Mouse (Mus musculus) brain, adult 2 months (tissue): ENCODE results near the gene 1700001O22Rik.

Source experiments
- DNase-seq: peaks from one replicate; pipeline ENCODE4 v3.0.0; 2011; ENCODE audit warnings: low read depth, low spot score

1700001O22Rik gene

GRCm38 (mm10) chr2:30803604-30804003 lies at the start of gene 1700001O22Rik:
1700001O22Rik (minus strand) TSS chr2:30803661.
- DNase-seq = no peak

GRCm38 (mm10) chr2:30852771-30853313 lies 49.4 kb upstream of the 1700001O22Rik start:
- no peak for DNase-seq

GRCm38 (mm10) chr2:30850581-30850980 lies 47.1 kb upstream of the 1700001O22Rik start:
- no peak for DNase-seq

- DNase-seq = no peak
Measured at GRCm38 (mm10) chr2:30848184-30848583, 44.7 kb upstream of the 1700001O22Rik start.

- DNase-seq = no peak
Measured at GRCm38 (mm10) chr2:30846723-30847122, 43.3 kb upstream of the 1700001O22Rik start.

GRCm38 (mm10) chr2:30846236-30846635 lies 42.8 kb upstream of the 1700001O22Rik start:
- no peak for DNase-seq

GRCm38 (mm10) chr2:30845152-30846070 lies 42.0 kb upstream of the 1700001O22Rik start:
- DNase-seq = no peak

- peak; percentile 34 for DNase-seq
Measured at GRCm38 (mm10) chr2:30842615-30843014, 39.2 kb upstream of the 1700001O22Rik start.

- peak; percentile 44 for DNase-seq
Measured at GRCm38 (mm10) chr2:30836238-30836990, 33.0 kb upstream of the 1700001O22Rik start.

GRCm38 (mm10) chr2:30834373-30835022 lies 31.0 kb upstream of the 1700001O22Rik start, which contains the start of gene Prrx2:
Prrx2 (plus strand) TSS chr2:30834972.
- no peak for DNase-seq

GRCm38 (mm10) chr2:30833644-30834043 lies 30.2 kb upstream of the 1700001O22Rik start:
- no peak for DNase-seq

- no peak for DNase-seq
Measured at GRCm38 (mm10) chr2:30830283-30830795, 26.9 kb upstream of the 1700001O22Rik start, which contains the start of gene Asb6. Asb6 (minus strand) TSS chr2:30830333.

- DNase-seq = no peak
Measured at GRCm38 (mm10) chr2:30829315-30829714, 25.9 kb upstream of the 1700001O22Rik start.

GRCm38 (mm10) chr2:30827749-30828475 lies 24.5 kb upstream of the 1700001O22Rik start:
- DNase-seq = peak; percentile 96

GRCm38 (mm10) chr2:30826825-30827748 lies 23.6 kb upstream of the 1700001O22Rik start:
- peak; percentile 66 for DNase-seq

- DNase-seq = peak; percentile 70
Measured at GRCm38 (mm10) chr2:30823385-30824153, 20.1 kb upstream of the 1700001O22Rik start.

GRCm38 (mm10) chr2:30822460-30822859 lies 19.0 kb upstream of the 1700001O22Rik start:
- no peak for DNase-seq

GRCm38 (mm10) chr2:30821073-30821472 lies 17.6 kb upstream of the 1700001O22Rik start:
- no peak for DNase-seq

- DNase-seq = no peak
Measured at GRCm38 (mm10) chr2:30819873-30820272, 16.4 kb upstream of the 1700001O22Rik start.
